Mouse (Mus musculus): ENCODE results near the gene Ctsz. TPM values are rescaled to one million over a fixed set of nuclear protein-coding genes. Genes with fewer than 3 reads are reported as not detected.
A peak's percentile ranks its signal among the peaks of the same experiment; 100 is the strongest.

Gene Ctsz
- polyA plus RNA-seq, 1 experiment from 2014 or later = 81.2 TPM

DNA sequence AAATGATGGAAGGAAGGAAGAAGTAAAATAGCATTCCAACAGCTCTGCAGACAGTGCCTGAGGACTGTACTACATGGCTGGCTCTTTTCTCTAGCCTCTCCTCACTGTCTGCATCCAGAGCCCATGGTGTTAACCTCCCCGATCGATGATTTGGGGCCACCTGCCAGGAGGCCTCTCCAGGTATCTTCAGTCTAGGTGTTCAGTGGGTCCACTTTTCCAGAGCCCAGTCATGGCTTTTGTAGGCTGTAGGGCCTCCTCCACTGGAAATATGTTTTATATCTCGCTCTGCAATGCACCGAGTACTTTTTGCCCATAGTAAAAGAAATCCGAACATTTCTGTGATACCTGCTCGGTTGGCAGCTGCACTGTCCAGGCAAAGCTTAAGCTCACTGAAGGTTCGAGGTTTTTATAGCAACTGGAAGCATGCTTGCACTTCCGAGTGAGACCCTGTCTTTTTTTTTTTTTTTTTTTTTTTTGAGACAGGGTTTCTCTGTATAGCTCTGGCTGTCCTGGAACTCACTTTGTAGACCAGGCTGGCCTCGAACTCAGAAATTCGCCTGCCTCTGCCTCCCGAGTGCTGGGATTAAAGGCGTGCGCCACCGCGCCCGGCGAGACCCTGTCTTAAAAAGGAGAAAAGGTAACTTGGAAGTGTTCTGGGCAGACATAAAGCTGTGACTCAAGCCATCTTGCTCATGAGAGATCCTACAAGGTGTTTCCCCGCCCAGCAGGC lies 23.7 kb downstream of the Ctsz start:
- Histone ChIP-seq H3K27me3 (replicated peaks; ENCODE audit: control insufficient read depth, insufficient read depth, low read length) (no peaks in the 10 kb centered on the region), H3K27ac (ENCODE audit: low read length) (no peak overlapping the region), H3K4me2 (ENCODE audit: low read length) (peak overlapping the region; percentile 96), H3K4me1 (replicated peaks; ENCODE audit: control insufficient read depth, insufficient read depth, low read length) (peaks cover 9% of the 10 kb centered on the region), H3K4me3 (replicated peaks; ENCODE audit: low read length) (peak overlapping the region; percentile 90), H3K9me3 (ENCODE audit: control insufficient read depth, low read length) (no peaks in the 10 kb centered on the region), H3K9ac (replicated peaks; ENCODE audit: low read depth, low read length) (no peak overlapping the region), H3K36me3 (ENCODE audit: control insufficient read depth, insufficient read depth) (no peaks in the 10 kb centered on the region)
- WGBS = 58% methylated on average over 13 of the region's 18 CpGs
- no peak for ATAC-seq

DNA sequence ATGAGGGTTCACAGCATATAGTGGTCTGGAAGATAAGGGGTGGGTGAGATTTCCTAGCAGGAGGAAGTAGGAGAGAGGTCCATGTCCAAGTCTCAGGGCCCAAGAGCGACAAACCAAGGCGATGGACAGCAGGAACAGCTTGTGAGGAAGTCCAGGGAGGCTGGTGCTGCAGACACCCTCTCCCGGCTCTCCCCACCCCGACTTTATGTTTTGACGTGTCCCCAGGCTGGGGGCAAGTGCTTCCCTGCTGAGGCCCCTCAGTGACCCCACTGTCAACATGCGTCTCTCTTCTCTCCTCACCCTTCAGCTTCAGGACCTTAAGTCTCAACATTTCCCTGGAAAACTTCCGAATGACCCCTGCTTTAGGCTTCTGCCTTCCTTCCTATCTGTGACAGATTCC lies 25.7 kb downstream of the Ctsz start:
- Histone ChIP-seq H3K9me3 (ENCODE audit: control insufficient read depth, low read length) (no peaks in the 10 kb centered on the region), H3K4me3 (replicated peaks; ENCODE audit: low read length) (no peak overlapping the region), H3K9ac (replicated peaks; ENCODE audit: low read depth, low read length) (no peak overlapping the region), H3K4me2 (ENCODE audit: low read length) (no peak overlapping the region), H3K27me3 (replicated peaks; ENCODE audit: control insufficient read depth, insufficient read depth, low read length) (no peaks in the 10 kb centered on the region), H3K4me1 (replicated peaks; ENCODE audit: control insufficient read depth, insufficient read depth, low read length) (peaks cover 9% of the 10 kb centered on the region), H3K27ac (ENCODE audit: low read length) (no peak overlapping the region), H3K36me3 (ENCODE audit: control insufficient read depth, insufficient read depth) (no peaks in the 10 kb centered on the region)
- WGBS = 84% methylated on average over 7 of the region's 7 CpGs
- ATAC-seq = no peak

DNA sequence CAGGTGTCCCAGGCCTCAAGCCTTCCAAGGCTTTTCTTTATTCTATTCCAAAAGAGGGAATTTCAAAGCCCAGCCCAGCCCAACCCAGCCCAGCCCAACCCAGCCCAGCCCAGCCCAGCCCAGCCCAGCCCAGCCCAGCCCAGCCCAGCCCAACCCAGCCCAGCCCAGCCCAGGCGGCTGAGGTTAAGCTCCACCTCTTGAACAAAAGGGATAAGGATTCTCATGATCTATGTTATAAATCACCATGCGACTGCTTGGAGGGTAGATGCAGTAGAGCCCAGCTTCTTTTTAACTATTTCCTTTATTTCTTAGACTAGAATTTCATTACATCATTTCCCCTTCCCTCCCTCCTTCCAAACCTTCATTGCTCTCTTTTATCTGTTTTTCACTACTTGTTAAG lies 28.6 kb downstream of the Ctsz start:
- Histone ChIP-seq H3K27me3 (replicated peaks; ENCODE audit: control insufficient read depth, insufficient read depth, low read length) (no peaks in the 10 kb centered on the region), H3K9ac (replicated peaks; ENCODE audit: low read depth, low read length) (no peak overlapping the region), H3K4me3 (replicated peaks; ENCODE audit: low read length) (no peak overlapping the region), H3K4me2 (ENCODE audit: low read length) (no peak overlapping the region), H3K27ac (ENCODE audit: low read length) (no peak overlapping the region), H3K36me3 (ENCODE audit: control insufficient read depth, insufficient read depth) (no peaks in the 10 kb centered on the region), H3K9me3 (ENCODE audit: control insufficient read depth, low read length) (no peaks in the 10 kb centered on the region), H3K4me1 (replicated peaks; ENCODE audit: control insufficient read depth, insufficient read depth, low read length) (no peaks in the 10 kb centered on the region)
- no peak for ATAC-seq
- WGBS = 61% methylated on average over 2 of the region's 2 CpGs

DNA sequence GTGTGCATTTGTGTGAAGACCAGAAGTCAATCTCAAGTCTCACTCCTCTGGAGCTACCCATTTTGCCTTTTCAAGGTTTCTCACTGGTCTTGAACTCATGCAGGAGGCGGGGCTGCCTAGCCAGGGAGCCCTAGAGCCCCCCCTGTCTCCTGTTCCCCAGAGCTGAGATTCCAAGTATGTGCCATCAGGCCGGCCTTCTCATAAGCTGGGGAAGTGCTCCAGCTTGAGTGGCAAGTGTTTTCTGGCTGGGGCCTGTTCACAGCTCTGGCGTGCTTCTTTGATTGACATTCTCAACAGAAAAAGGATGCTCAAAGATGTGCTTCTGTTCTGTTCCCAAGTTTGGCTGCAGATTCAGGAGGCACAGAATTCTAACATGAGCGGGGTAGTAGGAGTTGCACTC lies 38.4 kb downstream of the Ctsz start:
- Histone ChIP-seq H3K27me3 (replicated peaks; ENCODE audit: control insufficient read depth, insufficient read depth, low read length) (no peaks in the 10 kb centered on the region), H3K9ac (replicated peaks; ENCODE audit: low read depth, low read length) (no peak overlapping the region), H3K4me2 (ENCODE audit: low read length) (no peak overlapping the region), H3K4me1 (replicated peaks; ENCODE audit: control insufficient read depth, insufficient read depth, low read length) (no peaks in the 10 kb centered on the region), H3K36me3 (ENCODE audit: control insufficient read depth, insufficient read depth) (no peaks in the 10 kb centered on the region), H3K27ac (ENCODE audit: low read length) (no peak overlapping the region), H3K9me3 (ENCODE audit: control insufficient read depth, low read length) (no peaks in the 10 kb centered on the region), H3K4me3 (replicated peaks; ENCODE audit: low read length) (no peak overlapping the region)
- no peak for ATAC-seq
- WGBS = 81% methylated on average over 4 of the region's 4 CpGs

DNA sequence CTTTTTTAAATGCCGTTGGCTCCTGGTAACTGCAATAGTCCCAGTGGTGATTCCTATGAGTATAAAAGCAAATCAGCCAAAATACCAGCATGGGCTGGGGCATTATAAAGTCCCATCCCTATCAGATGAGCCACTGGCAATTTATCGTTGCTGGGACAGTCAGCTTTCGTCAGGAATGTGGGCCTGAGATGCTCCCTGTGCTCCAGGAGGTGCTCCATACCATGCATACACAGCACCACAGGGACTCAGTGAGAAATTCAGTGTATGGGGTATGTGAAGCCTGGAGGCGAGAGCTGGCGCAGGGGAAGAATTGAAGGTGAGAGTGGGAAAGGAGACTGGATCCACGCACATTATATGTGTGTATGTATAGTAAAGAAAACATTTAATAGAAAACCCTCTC lies 41.0 kb downstream of the Ctsz start:
- Histone ChIP-seq H3K9me3 (ENCODE audit: control insufficient read depth, low read length) (no peaks in the 10 kb centered on the region), H3K4me1 (replicated peaks; ENCODE audit: control insufficient read depth, insufficient read depth, low read length) (no peaks in the 10 kb centered on the region), H3K9ac (replicated peaks; ENCODE audit: low read depth, low read length) (no peak overlapping the region), H3K4me2 (ENCODE audit: low read length) (no peak overlapping the region), H3K4me3 (replicated peaks; ENCODE audit: low read length) (no peak overlapping the region), H3K27me3 (replicated peaks; ENCODE audit: control insufficient read depth, insufficient read depth, low read length) (no peaks in the 10 kb centered on the region), H3K36me3 (ENCODE audit: control insufficient read depth, insufficient read depth) (no peaks in the 10 kb centered on the region), H3K27ac (ENCODE audit: low read length) (no peak overlapping the region)
- WGBS = 93% methylated on average over 6 of the region's 6 CpGs
- ATAC-seq = no peak

DNA sequence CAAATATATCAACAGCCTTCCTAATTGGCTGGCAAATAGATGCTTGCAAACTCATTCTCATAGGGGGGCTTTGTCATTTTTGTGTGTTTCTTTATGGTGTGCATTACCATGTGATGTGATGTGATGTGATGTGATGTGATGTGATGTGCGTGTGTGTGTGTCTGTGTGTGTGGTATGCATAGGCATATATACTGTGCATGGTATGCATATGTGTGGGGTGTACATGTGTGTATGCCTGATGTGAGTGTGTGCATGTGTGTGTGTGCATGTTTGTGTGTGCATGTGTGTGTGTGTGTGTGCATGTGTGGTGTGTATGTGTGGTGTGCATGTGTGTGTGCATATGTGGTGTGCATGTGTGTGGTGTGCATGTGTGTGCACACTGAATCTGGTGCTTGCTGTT lies 41.8 kb downstream of the Ctsz start:
- no peak for ATAC-seq
- Histone ChIP-seq H3K4me2 (ENCODE audit: low read length) (no peak overlapping the region), H3K27me3 (replicated peaks; ENCODE audit: control insufficient read depth, insufficient read depth, low read length) (no peaks in the 10 kb centered on the region), H3K9ac (replicated peaks; ENCODE audit: low read depth, low read length) (no peak overlapping the region), H3K27ac (ENCODE audit: low read length) (no peak overlapping the region), H3K9me3 (ENCODE audit: control insufficient read depth, low read length) (peaks cover under 1% of the 10 kb centered on the region; the same call in 1 of the 2 replicates), H3K4me1 (replicated peaks; ENCODE audit: control insufficient read depth, insufficient read depth, low read length) (no peaks in the 10 kb centered on the region), H3K4me3 (replicated peaks; ENCODE audit: low read length) (no peak overlapping the region), H3K36me3 (ENCODE audit: control insufficient read depth, insufficient read depth) (no peaks in the 10 kb centered on the region)
- WGBS = 100% methylated on average over 1 of the region's 1 CpGs

DNA sequence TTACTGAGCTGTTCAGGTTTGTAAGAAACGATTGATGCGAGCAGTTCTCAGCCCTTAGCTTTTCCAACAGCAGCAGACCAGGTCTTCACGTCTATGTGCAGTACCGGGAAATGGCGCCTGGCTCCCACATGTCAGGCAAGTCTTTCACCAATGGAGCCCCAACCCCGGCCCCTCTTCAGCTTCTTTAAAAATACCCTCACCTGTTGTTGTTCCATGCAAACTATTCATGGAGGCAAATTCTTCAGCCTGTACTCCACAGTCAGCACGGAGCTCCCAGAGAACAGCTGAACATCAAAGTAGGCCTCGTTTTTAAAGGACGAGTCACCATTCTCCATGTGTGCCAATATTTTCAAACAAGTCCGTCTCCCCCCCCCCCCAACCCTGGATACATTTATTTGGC lies 42.2 kb downstream of the Ctsz start:
- H3K27ac ChIP-seq (ENCODE audit: low read length) = no peak overlapping the region
- no peaks in the 10 kb centered on the region for H3K4me1 ChIP-seq (replicated peaks; ENCODE audit: control insufficient read depth, insufficient read depth, low read length)
- no peak for ATAC-seq
- H3K9ac ChIP-seq (replicated peaks; ENCODE audit: low read depth, low read length) = no peak overlapping the region
- no peaks in the 10 kb centered on the region for H3K27me3 ChIP-seq (replicated peaks; ENCODE audit: control insufficient read depth, insufficient read depth, low read length)
- H3K9me3 ChIP-seq (ENCODE audit: control insufficient read depth, low read length) = peaks cover 5% of the 10 kb centered on the region; the same call in 1 of the 2 replicates
- WGBS = 76% methylated on average over 10 of the region's 10 CpGs
- no peak overlapping the region for H3K4me2 ChIP-seq (ENCODE audit: low read length)
- no peaks in the 10 kb centered on the region for H3K36me3 ChIP-seq (ENCODE audit: control insufficient read depth, insufficient read depth)
- no peak overlapping the region for H3K4me3 ChIP-seq (replicated peaks; ENCODE audit: low read length)

DNA sequence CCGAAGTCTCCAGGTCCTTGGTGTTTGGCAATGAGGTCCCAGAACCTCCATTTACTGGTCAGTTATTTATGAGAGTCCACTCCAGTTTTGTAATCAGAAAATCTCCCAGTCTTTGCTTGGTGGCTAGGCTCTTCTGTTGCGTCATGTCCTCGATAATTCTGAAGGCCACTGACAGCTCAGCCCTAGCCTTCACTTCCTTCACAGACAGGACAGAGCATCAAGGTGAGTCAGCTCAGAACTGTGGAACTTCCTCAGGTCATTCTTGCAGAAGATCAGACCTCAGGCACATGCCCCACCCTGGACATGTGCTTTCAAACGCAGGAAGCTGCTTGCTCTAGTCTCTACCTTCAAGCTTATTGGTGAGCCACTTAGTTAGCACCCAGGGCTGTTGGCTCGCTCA lies 45.5 kb downstream of the Ctsz start:
- Histone ChIP-seq H3K4me1 (replicated peaks; ENCODE audit: control insufficient read depth, insufficient read depth, low read length) (no peaks in the 10 kb centered on the region), H3K27ac (ENCODE audit: low read length) (no peak overlapping the region), H3K9ac (replicated peaks; ENCODE audit: low read depth, low read length) (no peak overlapping the region), H3K27me3 (replicated peaks; ENCODE audit: control insufficient read depth, insufficient read depth, low read length) (no peaks in the 10 kb centered on the region), H3K4me2 (ENCODE audit: low read length) (no peak overlapping the region), H3K4me3 (replicated peaks; ENCODE audit: low read length) (no peak overlapping the region), H3K36me3 (ENCODE audit: control insufficient read depth, insufficient read depth) (no peaks in the 10 kb centered on the region), H3K9me3 (ENCODE audit: control insufficient read depth, low read length) (peaks cover 8% of the 10 kb centered on the region; the same call in 1 of the 2 replicates)
- 85% methylated on average over 5 of the region's 5 CpGs for WGBS
- ATAC-seq = no peak

DNA sequence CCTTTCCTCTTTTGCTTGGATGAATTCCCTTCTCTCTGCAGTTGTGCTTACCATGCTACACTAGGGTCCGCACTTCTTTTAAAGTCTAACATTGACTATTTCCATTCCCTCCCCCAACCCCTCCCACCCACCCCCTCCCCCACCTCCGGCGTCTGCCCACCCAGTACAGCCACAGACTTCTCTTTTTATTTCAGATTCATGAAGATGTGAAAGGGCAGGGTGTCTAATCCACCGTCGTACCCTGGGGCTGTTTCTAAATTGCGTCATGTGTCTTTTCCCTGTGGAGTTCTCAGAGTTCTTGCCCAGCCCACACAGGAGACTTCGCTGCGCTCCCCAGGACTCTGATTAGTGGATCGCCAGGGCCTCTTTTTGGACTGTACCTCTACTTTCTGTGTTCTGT lies 46.3 kb downstream of the Ctsz start:
- H3K27ac ChIP-seq (ENCODE audit: low read length) = no peak overlapping the region
- no peaks in the 10 kb centered on the region for H3K36me3 ChIP-seq (ENCODE audit: control insufficient read depth, insufficient read depth)
- H3K4me1 ChIP-seq (replicated peaks; ENCODE audit: control insufficient read depth, insufficient read depth, low read length) = no peaks in the 10 kb centered on the region
- H3K4me2 ChIP-seq (ENCODE audit: low read length) = no peak overlapping the region
- ATAC-seq = no peak
- H3K9ac ChIP-seq (replicated peaks; ENCODE audit: low read depth, low read length) = no peak overlapping the region
- peaks cover 8% of the 10 kb centered on the region; the same call in 1 of the 2 replicates for H3K9me3 ChIP-seq (ENCODE audit: control insufficient read depth, low read length)
- no peak overlapping the region for H3K4me3 ChIP-seq (replicated peaks; ENCODE audit: low read length)
- H3K27me3 ChIP-seq (replicated peaks; ENCODE audit: control insufficient read depth, insufficient read depth, low read length) = no peaks in the 10 kb centered on the region
- 46% methylated on average over 9 of the region's 9 CpGs for WGBS

DNA sequence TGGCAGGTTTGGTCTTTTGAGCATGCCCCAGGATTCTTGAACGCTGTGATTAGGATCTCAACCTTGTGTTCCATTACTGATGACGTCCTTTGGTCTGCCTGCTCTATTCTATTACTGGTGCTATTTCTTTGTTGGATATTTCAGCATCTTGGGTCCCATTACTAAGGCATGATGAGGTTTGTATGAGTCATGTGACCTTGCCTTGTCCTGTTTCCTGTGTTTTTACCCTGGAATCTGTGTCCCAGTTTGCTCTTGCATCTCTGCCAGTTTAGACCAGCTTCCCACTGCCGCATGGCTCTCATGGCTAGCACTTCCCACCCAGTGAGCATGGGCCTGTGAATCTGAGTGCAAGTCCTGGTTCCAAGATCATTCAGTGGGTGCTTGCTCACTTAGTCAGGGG lies 46.9 kb downstream of the Ctsz start:
- H3K4me1 ChIP-seq (replicated peaks; ENCODE audit: control insufficient read depth, insufficient read depth, low read length) = no peaks in the 10 kb centered on the region
- H3K4me3 ChIP-seq (replicated peaks; ENCODE audit: low read length) = no peak overlapping the region
- ATAC-seq = no peak
- no peaks in the 10 kb centered on the region for H3K36me3 ChIP-seq (ENCODE audit: control insufficient read depth, insufficient read depth)
- H3K9me3 ChIP-seq (ENCODE audit: control insufficient read depth, low read length) = peaks cover 8% of the 10 kb centered on the region; the same call in 1 of the 2 replicates
- no peaks in the 10 kb centered on the region for H3K27me3 ChIP-seq (replicated peaks; ENCODE audit: control insufficient read depth, insufficient read depth, low read length)
- no peak overlapping the region for H3K9ac ChIP-seq (replicated peaks; ENCODE audit: low read depth, low read length)
- 93% methylated on average over 3 of the region's 3 CpGs for WGBS
- no peak overlapping the region for H3K27ac ChIP-seq (ENCODE audit: low read length)
- H3K4me2 ChIP-seq (ENCODE audit: low read length) = no peak overlapping the region
